Mouse (Mus musculus) MEL (cell line): ENCODE data around the gene Ergic2. TPM values are rescaled to one million over a fixed set of nuclear protein-coding genes. Genes with fewer than 3 reads are reported as not detected.

Experiments
- DNase-seq: peaks from one replicate; pipeline ENCODE4 v3.0.0; 2011; ENCODE audit warnings: low read depth, low spot score
- H3K27ac ChIP-seq: 2 replicates; pipeline ENCODE4 v1.5.1; 2012; ENCODE audit warnings: low read depth, mild to moderate bottlenecking, control low read depth, low read length, moderate library complexity; ENCODE audit not compliant: control insufficient read depth
- H3K27me3 ChIP-seq, 2 experiments: fragments of 150-350 bp in 1 of 2; sonication (generic) in 1 of 2; 2 replicates each; pipeline ENCODE4 v1.6.1; 2012; ENCODE audit warnings: low read length in 2 of 2, mild to moderate bottlenecking in 2 of 2, improper control_type of control experiment in 1 of 2, moderate library complexity in 1 of 2; ENCODE audit not compliant: insufficient read depth in 2 of 2, control insufficient read depth in 1 of 2
- H3K36me3 ChIP-seq, 2 experiments: 2 replicates each; pipeline ENCODE4 v1.6.1; 2012 to 2014; ENCODE audit warnings: low read length in 2 of 2, improper control_type of control experiment in 1 of 2, inconsistent platforms in 1 of 2, mild to moderate bottlenecking in 1 of 2; ENCODE audit not compliant: insufficient read depth in 2 of 2, control insufficient read depth in 1 of 2
- H3K4me1 ChIP-seq, 2 experiments: fragments of 150-350 bp in 1 of 2; sonication (generic) in 1 of 2; 2 replicates each; pipeline ENCODE4 v1.6.1; 2012; ENCODE audit warnings: low read length in 2 of 2, improper control_type of control experiment in 1 of 2, mild to moderate bottlenecking in 1 of 2; ENCODE audit not compliant: insufficient read depth in 2 of 2, control insufficient read depth in 1 of 2
- H3K4me3 ChIP-seq, 2 experiments: fragments of 150-350 bp in 1 of 2; sonication (generic) in 1 of 2; 2 replicates each; pipeline ENCODE4 v1.5.1; 2012; ENCODE audit warnings: low read depth in 2 of 2, low read length in 2 of 2, mild to moderate bottlenecking in 2 of 2, moderate library complexity in 2 of 2, control low read depth in 1 of 2, improper control_type of control experiment in 1 of 2; ENCODE audit not compliant: control insufficient read depth in 1 of 2, insufficient read depth in 1 of 2
- H3K79me2 ChIP-seq: 2 replicates; pipeline ENCODE4 v1.6.1; 2012; ENCODE audit warnings: mild to moderate bottlenecking, low read length, moderate library complexity; ENCODE audit not compliant: control insufficient read depth, poor library complexity, insufficient read depth
- H3K9ac ChIP-seq: 2 replicates; pipeline ENCODE4 v1.6.1; 2012; ENCODE audit warnings: low read depth, mild to moderate bottlenecking, control low read depth, low read length, moderate library complexity; ENCODE audit not compliant: control insufficient read depth, poor library complexity, severe bottlenecking
- H3K9me3 ChIP-seq: fragments of 150-350 bp; sonication (generic); replicated peaks from 2 replicates; pipeline ENCODE4 v1.6.1; 2012; ENCODE audit warnings: mild to moderate bottlenecking, low read length, improper control_type of control experiment, moderate library complexity; ENCODE audit not compliant: insufficient read depth
- BHLHE40 ChIP-seq: IDR thresholded peaks from 2 replicates; pipeline ENCODE4 v1.6.1; 2012; ENCODE audit warnings: low read depth, mild to moderate bottlenecking, inconsistent platforms, low read length, improper control_type of control experiment, borderline replicate concordance
- CHD1 ChIP-seq: IDR thresholded peaks from 2 replicates; pipeline ENCODE4 v1.6.1; 2012; ENCODE audit warnings: low read depth, mild to moderate bottlenecking, inconsistent platforms, low read length, improper control_type of control experiment
- CHD2 ChIP-seq: IDR thresholded peaks from 2 replicates; pipeline ENCODE4 v1.6.1; 2011; ENCODE audit warnings: low read length, improper control_type of control experiment
- CTCF ChIP-seq, 3 experiments: IDR thresholded peaks in 2 of 3; conservative IDR thresholded peaks in 1 of 3; 2 replicates each; pipeline ENCODE4 v1.5.1; 2011 to 2012; ENCODE audit warnings: low read length in 3 of 3, low read depth in 2 of 3, mild to moderate bottlenecking in 2 of 3, improper control_type of control experiment in 1 of 3, inconsistent platforms in 1 of 3, mixed read lengths in 1 of 3, moderate library complexity in 1 of 3; ENCODE audit not compliant: control insufficient read depth in 1 of 3, insufficient read depth in 1 of 3, poor library complexity in 1 of 3, severe bottlenecking in 1 of 3
- E2F4 ChIP-seq: IDR thresholded peaks from 2 replicates; pipeline ENCODE4 v1.6.1; 2011; ENCODE audit warnings: low read depth, low read length, improper control_type of control experiment, borderline replicate concordance
- GABPA ChIP-seq: IDR thresholded peaks from 2 replicates; pipeline ENCODE4 v1.6.1; 2012; ENCODE audit warnings: low read depth, mild to moderate bottlenecking, inconsistent platforms, low read length, improper control_type of control experiment, moderate library complexity
- GATA1 ChIP-seq: IDR thresholded peaks from 2 replicates; pipeline ENCODE4 v1.6.1; 2011; ENCODE audit warnings: low read depth, low read length, improper control_type of control experiment
- KAT2A ChIP-seq: conservative IDR thresholded peaks from 2 replicates; pipeline ENCODE4 v1.6.1; 2012; ENCODE audit warnings: low read depth, low read length, improper control_type of control experiment, inconsistent platforms
- MAX ChIP-seq: IDR thresholded peaks from 2 replicates; pipeline ENCODE4 v1.6.1; 2011; ENCODE audit warnings: low read length, improper control_type of control experiment
- MAZ ChIP-seq: IDR thresholded peaks from 2 replicates; pipeline ENCODE4 v1.6.1; 2012; ENCODE audit warnings: low read depth, mild to moderate bottlenecking, inconsistent platforms, low read length, improper control_type of control experiment
- MEF2A ChIP-seq: IDR thresholded peaks from 2 replicates; pipeline ENCODE4 v1.6.1; 2014; ENCODE audit warnings: low read depth, mild to moderate bottlenecking, inconsistent platforms, low read length, improper control_type of control experiment; ENCODE audit not compliant: poor library complexity, insufficient replicate concordance, severe bottlenecking; ENCODE audit errors: extremely low read depth
- NRF1 ChIP-seq: IDR thresholded peaks from 2 replicates; pipeline ENCODE4 v1.6.1; 2014; ENCODE audit warnings: low read depth, mild to moderate bottlenecking, inconsistent platforms, low read length, improper control_type of control experiment, moderate library complexity; ENCODE audit not compliant: poor library complexity, insufficient read depth, severe bottlenecking
- POLR2AphosphoS2 ChIP-seq: IDR thresholded peaks from 2 replicates; pipeline ENCODE4 v1.6.1; 2011; ENCODE audit warnings: low read length, improper control_type of control experiment
- POLR2AphosphoS5 ChIP-seq: IDR thresholded peaks from 2 replicates; pipeline ENCODE4 v1.6.1; 2012; ENCODE audit warnings: low read depth, borderline replicate concordance, mild to moderate bottlenecking, inconsistent platforms, low read length, moderate library complexity, mixed read lengths
- RCOR1 ChIP-seq: IDR thresholded peaks from 2 replicates; pipeline ENCODE4 v1.6.1; 2012; ENCODE audit warnings: low read depth, mild to moderate bottlenecking, inconsistent platforms, low read length, improper control_type of control experiment
- TAL1 ChIP-seq: IDR thresholded peaks from 2 replicates; pipeline ENCODE4 v1.6.1; 2012; ENCODE audit warnings: mild to moderate bottlenecking, inconsistent platforms, low read length, moderate library complexity, mixed read lengths
- TBP ChIP-seq: IDR thresholded peaks from 2 replicates; pipeline ENCODE4 v1.8.0; 2011; ENCODE audit warnings: low read depth, low read length, improper control_type of control experiment
- TCF12 ChIP-seq: IDR thresholded peaks from 2 replicates; pipeline ENCODE4 v1.6.1; 2014; ENCODE audit warnings: low read depth, mild to moderate bottlenecking, inconsistent platforms, low read length, improper control_type of control experiment, moderate library complexity
- USF1 ChIP-seq: IDR thresholded peaks from 2 replicates; pipeline ENCODE4 v1.6.1; 2014; ENCODE audit warnings: low read depth, mild to moderate bottlenecking, inconsistent platforms, low read length, improper control_type of control experiment, moderate library complexity
- USF2 ChIP-seq, 2 experiments: IDR thresholded peaks; 2 replicates each; pipeline ENCODE4 v1.6.1; 2011 to 2012; ENCODE audit warnings: improper control_type of control experiment in 2 of 2, low read length in 2 of 2, borderline replicate concordance in 1 of 2, inconsistent platforms in 1 of 2, low read depth in 1 of 2, mild to moderate bottlenecking in 1 of 2; ENCODE audit not compliant: insufficient read depth in 1 of 2
- ZKSCAN1 ChIP-seq: IDR thresholded peaks from 2 replicates; pipeline ENCODE4 v1.6.1; 2012; ENCODE audit warnings: low read depth, mild to moderate bottlenecking, inconsistent platforms, low read length, improper control_type of control experiment, moderate library complexity
- ZNF384 ChIP-seq: IDR thresholded peaks from 2 replicates; pipeline ENCODE4 v1.6.1; 2012; ENCODE audit warnings: low read depth, mild to moderate bottlenecking, inconsistent platforms, low read length, improper control_type of control experiment
- polyA plus RNA-seq, 2 experiments: library from polyadenylated mRNA; stranded (reverse) in 1 of 2; unstranded in 1 of 2; fragments of >175 nt in 1 of 2; fragments of >200 nt in 1 of 2; gene quantifications; 2 replicates each; pipeline versions ENCODE4 v1.2.1 to v1.2.4; 2012; ENCODE audit warnings: low replicate concordance in 2 of 2, low read depth in 1 of 2; ENCODE audit not compliant: insufficient read length in 2 of 2, insufficient read depth in 1 of 2, missing spikeins in 1 of 2
- total RNA-seq: library from RNA; depleted of rRNA; stranded (reverse); fragments of 300-350 nt; gene quantifications from 2 replicates; pipeline ENCODE4 v1.2.3, GENCODE M21; 2012

Ergic2 gene
- total and polyA plus RNA-seq, 3 experiments: 41.8 to 84.9 TPM; not detected in 1

GRCm38 (mm10) chr6:148234105-148234828 lies 22.1 kb upstream of the Ergic2 start:
- no peaks in the 10 kb centered on the region for H3K9me3 ChIP-seq
- H3K79me2 ChIP-seq: no peaks in the 10 kb centered on the region
- H3K4me3 ChIP-seq: no peak overlapping the region
- no peak for DNase-seq
- H3K36me3 ChIP-seq: no peaks in the 10 kb centered on the region
- TF ChIP-seq USF1 (no peak), RCOR1 (no peak), GABPA (no peak), POLR2AphosphoS5 (no peak), MEF2A (no peak), MAZ (no peak), CTCF (IDR thresholded peaks at IDR 0.05 in 2 of 3, conservative IDR thresholded peaks at IDR 0.05 in 1 of 3; ENCODE audit: control insufficient read depth in 1 of 3, insufficient read depth in 1 of 3, low read depth in 2 of 3, low read length in 3 of 3, poor library complexity in 1 of 3, severe bottlenecking in 1 of 3) (no peak), USF2 (IDR thresholded peaks at IDR 0.05; ENCODE audit: borderline replicate concordance in 1 of 2, insufficient read depth in 1 of 2, low read depth in 1 of 2, low read length in 2 of 2) (no peak), CHD1 (no peak), BHLHE40 (no peak), GATA1 (no peak), ZKSCAN1 (no peak), E2F4 (no peak)
- no peak overlapping the region for H3K9ac ChIP-seq
- H3K4me1 ChIP-seq: no peaks in the 10 kb centered on the region
- H3K27ac ChIP-seq: no peak overlapping the region
- no peaks in the 10 kb centered on the region; a peak in 1 of 4 replicates for H3K27me3 ChIP-seq

DNA sequence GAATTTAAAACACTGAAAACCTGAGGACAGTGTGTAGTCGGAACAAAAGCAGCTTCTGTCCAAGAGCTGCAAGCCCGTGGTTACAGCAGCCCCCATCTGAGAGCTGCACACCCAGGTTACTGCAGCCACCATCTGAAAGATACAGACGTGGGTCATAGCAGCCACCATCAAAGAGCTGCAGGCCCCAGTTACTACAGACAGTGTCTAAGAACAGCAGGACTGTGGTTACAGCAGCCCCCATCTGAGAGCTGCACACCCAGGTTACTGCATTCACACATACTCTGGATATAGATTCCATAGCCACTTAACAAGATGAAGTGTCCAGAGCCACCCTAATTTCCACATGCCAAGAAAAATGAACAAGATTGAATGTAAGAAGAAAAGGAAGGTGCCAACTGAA lies 15.4 kb upstream of the Ergic2 start:
- H3K9me3 ChIP-seq: no peaks in the 10 kb centered on the region
- no peak for DNase-seq
- no peak for TF ChIP-seq TBP
- no peak for TF ChIP-seq ZNF384
- no peak for TF ChIP-seq TAL1
- TF ChIP-seq MAX: no peak
- TF ChIP-seq MAZ: no peak
- TF ChIP-seq CHD2: no peak
- no peak for TF ChIP-seq TCF12
- no peak for TF ChIP-seq KAT2A
- TF ChIP-seq NRF1: no peak
- no peak for TF ChIP-seq POLR2AphosphoS2
- no peaks in the 10 kb centered on the region for H3K36me3 ChIP-seq
- H3K4me1 ChIP-seq: no peaks in the 10 kb centered on the region
- no peak overlapping the region for H3K27ac ChIP-seq
- no peak overlapping the region for H3K9ac ChIP-seq
- H3K79me2 ChIP-seq: no peaks in the 10 kb centered on the region
- no peaks in the 10 kb centered on the region for H3K27me3 ChIP-seq
- no peak overlapping the region for H3K4me3 ChIP-seq
